Mouse (Mus musculus) T-helper 2 cell (primary cell): ENCODE measurements around the gene P3h4.

ENCODE experiments used
- in situ Hi-C: fragments of 300-600 bp; cut with MboI, MseI; formaldehyde crosslinking; loops from one replicate; pipeline ENCODE4 v1.15.1; 2025; ENCODE audit warnings: high pct_unique_total_duplicates

The P3h4 gene

DNA sequence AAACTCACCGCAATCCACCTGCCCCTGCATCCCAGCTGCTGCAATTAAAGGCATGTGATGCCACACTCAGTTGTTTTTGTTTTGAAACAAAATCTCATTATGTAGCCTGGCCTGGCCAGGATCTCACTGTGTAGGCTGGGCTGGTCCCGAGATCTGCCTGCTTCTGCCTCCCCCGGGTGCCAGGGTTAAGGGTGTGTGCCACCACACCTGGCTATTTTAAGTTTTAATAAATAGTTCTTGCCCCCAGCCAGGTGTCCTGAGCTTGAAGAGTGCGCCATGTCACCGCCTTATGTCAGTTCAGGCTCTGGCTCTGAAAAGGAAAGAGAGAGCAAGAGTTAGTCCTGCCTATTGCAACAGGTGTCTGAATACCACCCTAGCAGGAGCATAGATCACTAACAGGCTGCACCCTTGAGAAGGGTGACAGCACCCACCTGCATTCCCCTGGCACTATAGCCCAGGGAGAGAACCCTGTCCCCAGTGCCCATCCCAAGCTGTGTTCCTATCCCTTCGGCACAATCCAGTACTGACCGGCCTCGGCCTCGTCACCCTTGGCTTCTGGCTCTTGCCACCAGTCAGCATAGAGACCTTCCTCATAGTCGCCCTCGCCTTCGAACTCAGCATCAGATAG is 5.7 kb downstream of the P3h4 start:
- in situ Hi-C loops: loop anchor here (5.0 kb wide), 1 partner anchor 42 kb away; no protein-coding TSS in a partner anchor

DNA sequence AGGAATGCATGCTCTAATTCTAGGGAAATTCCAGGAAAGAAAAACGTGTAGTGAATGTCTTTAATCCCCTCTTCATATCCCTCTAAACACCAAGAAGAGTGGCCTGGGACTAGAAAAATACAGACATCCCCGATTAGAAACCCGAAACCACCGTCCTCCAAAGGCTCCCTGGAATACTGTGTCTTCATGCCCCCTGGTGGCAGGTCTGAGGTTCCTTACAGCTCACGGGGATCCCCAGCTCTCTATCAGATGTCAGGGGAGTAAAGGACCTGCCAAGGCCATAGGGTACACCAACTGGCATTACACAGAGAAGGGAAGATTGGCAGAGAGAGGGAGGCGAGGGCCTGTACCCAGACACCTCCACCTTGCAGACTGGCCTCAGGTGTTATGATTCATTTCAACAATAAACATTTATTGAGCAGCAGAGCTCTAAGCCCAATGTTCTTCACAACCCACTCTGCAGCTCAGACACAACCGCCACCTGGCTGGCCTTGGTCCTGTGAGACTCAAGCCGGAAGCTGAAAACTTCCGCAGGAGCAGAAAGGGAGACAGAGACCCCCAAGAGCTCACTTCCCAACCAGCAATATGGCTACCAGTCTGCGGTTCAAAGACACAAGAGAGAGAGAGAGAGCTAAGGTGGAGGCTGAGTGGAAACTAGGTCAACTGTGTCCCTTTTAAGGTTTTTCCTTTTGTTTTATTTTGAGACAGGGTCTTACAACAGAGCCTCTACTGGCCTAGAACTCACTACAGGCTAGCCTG is 6.4 kb downstream of the P3h4 start:
- in situ Hi-C loops: loop anchor here (5.0 kb wide), 1 partner anchor 41 kb away; no protein-coding TSS in a partner anchor

DNA sequence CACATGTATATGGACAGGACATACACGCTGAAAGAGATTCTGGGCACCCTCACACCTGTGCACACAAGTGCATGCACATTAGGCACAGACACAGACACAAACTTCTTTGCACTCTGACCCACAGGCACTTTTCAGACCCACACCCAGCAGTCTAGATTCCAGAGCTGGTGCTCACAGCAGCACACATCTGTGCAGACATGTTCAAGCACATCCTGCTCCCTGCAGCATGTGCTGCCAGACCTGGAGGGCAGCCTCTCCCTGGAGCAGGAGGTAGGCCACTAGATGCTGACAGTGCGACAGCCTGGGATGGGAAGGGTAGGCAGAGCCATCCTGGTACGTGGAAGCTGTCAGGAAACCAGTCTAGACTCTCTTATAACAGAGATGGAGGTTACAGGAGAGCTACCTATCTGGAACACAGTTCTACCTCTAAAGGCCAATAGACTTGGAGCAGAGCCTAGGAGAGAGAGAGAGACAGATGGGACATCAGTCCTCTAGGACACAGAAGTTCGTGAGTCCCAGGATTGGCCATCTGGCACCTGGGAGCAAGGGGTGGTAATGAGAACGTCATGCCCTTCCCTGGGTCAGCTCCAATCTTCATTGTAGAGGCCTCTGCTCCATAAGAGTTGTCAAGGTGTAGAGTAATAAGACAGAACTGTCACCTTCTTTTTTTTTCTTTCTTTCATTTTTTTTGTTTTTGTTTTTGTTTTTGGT is 7.5 kb downstream of the P3h4 start:
- in situ Hi-C loops: loop anchor here (5.0 kb wide), 1 partner anchor 40 kb away; no protein-coding TSS in a partner anchor

DNA sequence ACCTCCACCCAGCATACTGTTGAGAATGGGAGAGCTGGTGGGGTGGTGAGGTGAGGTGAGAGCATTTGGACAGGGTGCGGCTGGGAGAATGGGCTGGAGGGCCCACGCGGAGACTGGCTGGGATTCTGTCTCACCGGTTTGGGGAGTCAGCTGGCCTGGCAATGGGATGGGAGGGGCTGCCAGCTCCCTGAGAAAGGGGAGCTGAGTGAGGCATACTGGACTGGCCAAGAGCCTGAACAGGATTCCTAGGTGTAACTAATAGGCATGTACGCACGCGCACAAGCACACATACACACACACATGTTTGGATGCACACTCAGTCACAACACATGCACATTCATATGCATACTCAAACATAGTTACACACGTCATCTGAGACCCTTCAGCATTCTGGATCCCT is 8.4 kb downstream of the P3h4 start:
- in situ Hi-C loops: loop anchor here (5.0 kb wide), 1 partner anchor 39 kb away; no protein-coding TSS in a partner anchor

DNA sequence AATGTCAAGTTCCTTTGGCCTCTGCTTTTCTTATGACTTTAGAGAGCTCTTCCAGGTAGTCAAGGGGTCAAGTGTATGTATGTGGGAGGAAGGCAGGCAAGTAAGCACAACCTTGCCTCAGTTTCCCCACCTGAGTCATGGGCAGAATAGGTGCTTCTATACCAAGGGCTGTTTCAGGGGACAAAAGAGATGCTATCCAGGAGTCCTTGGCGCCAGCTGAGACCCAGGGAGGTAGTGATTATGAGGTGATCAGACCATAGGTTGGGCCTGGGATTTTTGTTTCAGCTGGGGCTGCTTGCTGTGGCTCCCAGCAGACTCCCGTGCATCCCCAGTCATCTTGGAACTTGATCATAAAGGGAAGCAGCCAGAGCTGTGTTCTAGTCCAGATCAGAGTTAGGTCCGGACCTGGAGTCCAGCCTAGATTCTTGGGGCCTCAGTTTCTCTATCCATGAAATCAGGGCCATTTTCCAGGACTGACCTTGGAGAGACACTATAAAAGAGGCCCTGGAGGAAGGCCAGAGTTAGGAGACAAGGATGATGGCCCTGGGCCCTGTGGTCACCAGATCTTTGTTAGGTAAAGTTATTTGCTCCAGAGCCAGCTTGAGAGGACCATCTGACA is 10.1 kb downstream of the P3h4 start:
- in situ Hi-C loops: loop anchor here (5.0 kb wide), 1 partner anchor 37 kb away; no protein-coding TSS in a partner anchor

DNA sequence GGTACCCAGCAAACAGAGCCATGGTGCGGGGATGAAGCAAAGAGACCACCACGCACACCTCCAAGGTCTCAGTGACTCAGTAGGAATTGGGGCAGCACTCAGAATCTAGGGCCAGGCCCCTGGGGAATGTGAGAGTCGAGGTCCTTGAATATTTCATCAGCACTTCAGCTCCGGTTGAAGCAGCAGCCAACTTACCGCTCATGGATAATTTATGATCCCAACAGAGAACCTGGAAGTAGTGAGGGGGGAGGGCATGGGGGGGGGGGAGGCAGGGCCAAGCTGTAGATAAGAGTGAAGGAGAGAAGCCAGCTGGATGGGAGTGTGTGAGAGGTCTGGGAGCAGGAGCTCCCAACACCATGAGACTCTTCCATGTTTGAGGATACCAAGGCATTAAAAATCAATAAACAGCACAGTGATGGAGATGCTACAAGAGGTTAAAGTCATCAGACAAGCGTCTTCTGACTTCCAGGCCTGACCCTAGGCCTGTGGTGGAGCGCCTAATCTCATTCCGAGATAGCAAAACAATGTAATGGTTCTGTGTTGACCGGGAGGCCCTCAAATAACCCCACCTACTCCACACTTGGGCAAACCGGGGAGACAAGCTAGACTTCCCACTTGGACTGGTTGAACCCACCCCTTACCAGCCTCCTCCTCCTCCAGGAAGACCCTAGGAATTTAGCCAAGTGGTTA is 11.0 kb downstream of the P3h4 start:
- in situ Hi-C loops: no loop called here

DNA sequence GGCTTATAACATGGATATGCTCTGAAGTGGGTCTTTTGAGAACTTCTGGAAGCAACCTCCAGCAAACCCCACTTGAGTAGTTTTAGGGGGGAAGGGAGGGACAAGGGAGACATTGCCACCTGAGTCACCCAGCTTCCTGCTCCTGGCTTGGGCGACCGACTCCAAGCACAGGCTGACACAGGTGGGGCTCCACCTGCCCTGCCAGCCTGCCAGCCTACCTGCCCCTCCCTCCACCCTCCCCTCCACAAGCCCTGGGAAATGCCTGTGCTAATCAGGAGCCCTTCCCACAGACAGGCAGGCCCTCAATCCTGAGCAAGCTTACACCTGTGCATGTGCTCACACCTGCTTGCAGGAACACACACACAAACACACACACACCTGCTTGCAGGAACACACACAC is 12.0 kb downstream of the P3h4 start:
- in situ Hi-C loops: no loop called here

DNA sequence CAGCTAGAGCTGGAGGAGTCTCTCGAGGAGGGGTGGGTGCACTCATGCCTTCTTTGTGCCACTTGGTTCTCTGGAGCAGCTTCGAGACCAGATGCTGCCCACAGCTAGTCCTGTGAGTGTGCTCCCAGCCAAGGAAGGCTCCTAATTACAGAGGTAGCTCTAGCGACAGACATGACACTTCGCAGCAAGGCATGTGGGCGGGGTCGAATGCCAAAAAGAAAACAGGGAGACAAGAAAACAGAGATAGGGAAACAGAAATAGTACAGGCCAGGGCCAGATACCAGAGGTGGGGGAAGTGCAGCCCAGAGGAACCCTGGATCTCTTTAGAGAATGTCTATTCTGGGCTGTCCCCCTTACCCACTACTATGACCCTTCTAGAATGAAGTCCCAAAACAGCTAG is 12.4 kb downstream of the P3h4 start:
- in situ Hi-C loops: no loop called here

DNA sequence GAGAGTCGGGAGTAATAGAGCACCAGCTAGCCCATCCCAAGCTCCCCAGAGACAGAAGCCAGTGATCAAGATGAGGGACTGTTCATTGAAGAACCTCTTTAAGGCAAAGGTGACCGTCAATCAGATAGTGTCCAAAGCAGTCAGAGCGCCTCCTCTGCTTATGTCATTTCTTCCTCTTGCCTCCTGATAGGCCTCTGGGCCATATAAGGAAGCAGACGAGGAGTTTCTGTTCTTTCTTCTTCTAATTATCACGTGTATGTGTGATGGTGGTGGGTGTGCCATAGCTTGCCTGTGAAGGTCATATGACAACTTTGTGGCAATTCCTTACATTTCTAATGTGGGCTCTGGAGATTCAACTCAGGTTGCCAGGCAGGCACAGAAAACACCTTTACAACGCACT is 13.8 kb downstream of the P3h4 start:
- in situ Hi-C loops: no loop called here

DNA sequence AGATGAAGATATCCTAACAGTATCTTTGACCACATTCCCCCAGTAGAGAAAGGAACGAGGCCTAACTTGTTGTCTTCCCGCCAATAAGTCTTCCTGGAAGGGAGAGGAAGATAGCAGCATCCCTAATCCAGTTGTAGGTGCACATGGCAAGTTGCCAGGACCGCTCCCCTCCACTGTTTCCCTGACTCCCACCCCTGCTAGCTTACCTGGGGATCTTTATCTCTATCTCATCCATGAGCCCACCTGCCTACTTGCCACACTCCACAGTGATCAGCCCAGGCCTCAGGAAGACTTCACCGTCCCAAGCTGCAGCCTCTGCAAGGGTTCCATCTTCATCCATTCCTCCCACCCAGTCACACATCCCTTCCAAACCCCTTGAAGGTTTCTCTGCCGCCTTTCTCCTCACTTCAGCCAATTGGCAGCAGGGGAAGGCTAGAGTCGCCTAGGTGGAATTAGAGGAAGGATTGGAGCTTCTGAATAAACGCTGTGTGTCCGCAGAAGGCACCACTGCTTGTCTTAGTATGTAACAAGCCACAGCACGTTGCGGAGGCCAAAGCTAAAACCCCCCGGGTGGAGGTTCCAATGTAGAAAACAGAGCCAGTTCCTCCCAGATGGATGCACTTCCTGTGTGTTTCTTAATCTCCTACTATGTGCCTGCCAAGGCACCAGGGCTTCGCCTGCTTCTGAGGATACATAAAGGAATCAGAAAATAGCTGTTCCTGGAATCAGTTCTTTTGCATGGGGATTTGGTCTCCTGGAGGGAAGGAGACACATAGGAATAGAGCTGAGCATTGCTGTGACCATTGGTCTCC is 14.7 kb downstream of the P3h4 start:
- in situ Hi-C loops: no loop called here

DNA sequence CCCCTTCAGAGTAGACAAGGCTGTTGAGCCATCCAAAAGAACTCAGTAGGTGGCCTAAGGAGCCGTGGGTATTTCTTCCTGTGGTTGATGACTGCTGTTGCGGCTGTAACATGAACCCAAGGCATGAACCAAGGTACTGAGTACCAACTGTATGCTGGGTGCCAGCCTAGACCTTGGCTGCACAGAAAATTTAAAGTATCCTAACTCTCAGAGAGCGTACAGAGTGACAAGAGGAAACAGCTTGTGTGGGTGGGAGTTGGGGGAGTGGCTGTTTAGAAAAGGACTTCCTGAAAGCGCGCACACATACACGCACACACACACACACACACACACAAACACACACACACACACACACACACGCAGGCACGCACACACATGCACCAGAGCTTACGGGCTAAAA is 15.3 kb downstream of the P3h4 start:
- in situ Hi-C loops: no loop called here

DNA sequence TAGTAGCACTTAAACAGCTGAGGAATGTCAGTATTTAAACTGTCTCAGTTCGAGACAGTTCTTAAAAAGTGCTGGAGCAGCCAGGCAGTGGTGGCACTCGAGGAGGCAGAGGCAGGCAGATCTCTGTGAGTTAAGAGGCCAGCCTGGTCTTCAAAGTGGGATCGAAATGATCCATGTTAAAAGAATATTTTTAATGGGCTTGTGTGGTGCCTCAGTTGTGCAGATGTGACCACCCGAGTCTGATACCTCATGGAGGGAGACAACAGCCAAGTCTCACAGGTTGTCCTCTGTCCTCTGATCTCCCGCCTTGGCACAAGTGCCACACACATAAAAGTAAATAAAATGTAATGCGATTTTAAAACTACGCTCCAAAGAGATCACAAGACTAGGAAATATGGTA is 16.1 kb downstream of the P3h4 start:
- in situ Hi-C loops: no loop called here

DNA sequence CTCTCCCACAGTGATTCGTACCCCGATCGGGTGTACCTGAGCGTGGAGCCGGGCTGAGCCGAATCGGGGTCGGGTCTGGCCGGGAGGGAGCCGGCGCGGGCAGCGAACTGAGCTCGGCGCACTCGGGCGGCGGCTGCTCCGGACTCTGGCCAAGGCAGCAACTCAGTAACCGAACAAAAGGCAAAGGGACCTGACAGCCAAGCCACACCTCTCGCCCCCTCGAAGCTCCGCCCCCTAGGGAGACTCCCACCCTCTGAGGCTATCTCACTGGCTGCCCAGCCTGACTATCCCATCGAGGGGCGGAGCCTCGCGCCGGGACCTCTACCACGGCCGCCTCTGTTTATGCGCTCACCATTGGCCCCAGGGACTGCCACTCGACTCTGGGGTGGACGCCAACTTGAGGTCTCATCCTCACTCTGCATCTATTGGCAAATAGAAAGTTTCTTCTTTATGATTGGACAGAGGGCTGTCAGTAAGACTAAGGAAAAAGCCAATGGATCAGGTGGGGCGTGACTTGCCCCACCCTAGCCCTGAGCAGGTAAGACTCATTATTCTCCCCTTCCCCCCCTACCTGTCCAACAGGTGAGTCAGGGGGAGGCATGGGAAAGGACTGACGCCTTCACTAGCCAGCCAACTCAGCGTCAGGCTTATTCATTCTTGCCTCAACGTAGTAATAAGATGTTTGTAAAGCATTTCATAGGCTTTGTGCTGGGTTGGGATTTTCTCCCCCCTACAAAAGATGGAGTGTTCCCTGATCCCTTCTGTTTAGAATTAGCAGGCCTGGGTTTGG is 16.8 kb downstream of the P3h4 start, which contains the start of gene Jup:
Jup (minus strand) TSS at position 164 of the 790 bp plus-strand sequence.
- in situ Hi-C loops: no loop called here

DNA sequence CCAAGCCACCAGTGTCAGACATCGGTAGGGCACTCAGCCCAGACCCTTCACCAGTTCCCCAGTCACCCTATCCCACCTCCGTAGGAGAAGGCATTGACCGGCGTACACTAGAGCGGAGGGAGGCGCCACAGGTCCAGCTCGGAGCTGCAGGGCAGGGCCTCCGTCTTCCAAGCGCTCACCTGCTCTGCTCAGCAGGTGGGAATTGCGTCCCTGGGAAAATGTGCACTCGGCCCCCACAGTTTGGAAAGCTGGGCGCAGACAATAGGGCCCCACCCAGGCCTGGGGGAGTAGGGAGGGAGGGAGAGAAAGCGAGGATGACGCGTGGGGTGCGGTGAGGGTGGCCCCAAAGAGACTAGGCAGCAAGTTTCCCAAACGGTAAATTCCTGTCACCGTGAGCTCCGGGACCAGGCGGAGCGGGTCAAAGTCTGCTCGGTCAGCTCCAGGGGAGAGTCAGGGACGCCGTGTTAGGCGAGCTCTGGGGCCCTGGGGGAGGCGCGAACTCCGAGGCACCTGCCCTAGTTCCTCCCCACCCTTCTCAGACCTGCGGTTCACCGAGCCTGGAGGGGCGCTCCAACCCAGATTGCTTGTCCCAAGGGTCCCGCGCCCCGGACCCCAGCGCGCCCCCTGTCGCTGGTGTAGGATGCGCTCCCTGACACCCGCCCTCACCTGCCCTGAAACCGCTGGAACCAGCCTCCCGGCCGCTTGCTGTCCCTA is 17.6 kb downstream of the P3h4 start:
- in situ Hi-C loops: no loop called here

DNA sequence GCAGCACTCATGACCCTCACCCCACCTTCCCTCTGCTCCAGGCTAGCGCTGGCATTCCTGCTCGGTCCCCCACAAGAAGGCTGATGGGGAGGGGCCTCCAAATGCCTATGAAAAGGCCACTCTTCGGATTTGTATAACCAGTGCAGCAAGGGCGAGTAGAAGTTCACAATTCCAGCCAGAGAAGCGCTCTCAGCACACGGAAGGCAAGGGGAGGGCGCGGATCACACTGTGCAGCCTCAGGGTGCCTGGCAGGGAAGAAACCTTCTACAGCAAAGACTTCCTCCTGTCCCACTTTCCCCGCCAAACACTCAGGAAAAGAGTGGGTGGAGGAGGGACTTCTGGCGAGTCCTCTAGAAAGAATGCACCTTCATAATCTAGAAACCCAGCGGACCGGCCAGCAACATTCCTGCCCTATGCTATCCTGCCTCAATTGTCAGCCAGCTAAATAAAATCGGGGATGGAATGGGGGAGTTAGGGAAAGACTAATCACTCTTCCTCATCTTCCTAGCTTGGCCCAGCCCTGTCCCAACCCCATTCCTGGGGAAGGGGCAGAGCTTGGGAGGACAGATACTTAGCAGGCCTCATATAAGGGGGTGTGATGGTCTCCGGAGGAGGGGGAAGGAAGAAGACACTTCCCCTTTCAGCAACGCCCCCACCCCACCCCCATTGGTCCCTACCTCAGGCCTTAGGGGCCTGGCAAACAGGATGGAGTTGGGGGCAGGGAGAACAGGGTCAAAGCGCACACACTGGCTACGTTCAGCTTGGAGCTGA is 18.6 kb downstream of the P3h4 start:
- in situ Hi-C loops: no loop called here

DNA sequence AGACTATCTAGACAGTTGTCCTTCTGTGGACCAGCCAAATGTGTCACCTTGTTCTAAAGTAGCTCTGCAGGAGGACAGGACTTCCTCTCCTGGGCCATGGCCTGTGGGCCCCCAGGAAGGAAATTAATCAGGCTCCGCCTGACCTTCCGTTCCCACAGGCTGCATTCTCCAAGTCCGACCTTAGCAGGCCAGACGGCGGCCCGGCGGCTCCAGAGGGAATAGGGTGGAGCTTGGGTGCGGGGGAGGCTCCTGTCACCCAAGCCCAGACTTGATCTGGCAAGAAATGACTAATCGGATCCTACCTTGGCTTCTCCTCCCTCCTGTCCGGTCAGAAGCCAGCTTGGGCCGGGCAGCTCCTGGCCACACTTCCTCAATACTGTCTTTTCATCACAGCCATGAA is 19.4 kb downstream of the P3h4 start:
- in situ Hi-C loops: no loop called here

DNA sequence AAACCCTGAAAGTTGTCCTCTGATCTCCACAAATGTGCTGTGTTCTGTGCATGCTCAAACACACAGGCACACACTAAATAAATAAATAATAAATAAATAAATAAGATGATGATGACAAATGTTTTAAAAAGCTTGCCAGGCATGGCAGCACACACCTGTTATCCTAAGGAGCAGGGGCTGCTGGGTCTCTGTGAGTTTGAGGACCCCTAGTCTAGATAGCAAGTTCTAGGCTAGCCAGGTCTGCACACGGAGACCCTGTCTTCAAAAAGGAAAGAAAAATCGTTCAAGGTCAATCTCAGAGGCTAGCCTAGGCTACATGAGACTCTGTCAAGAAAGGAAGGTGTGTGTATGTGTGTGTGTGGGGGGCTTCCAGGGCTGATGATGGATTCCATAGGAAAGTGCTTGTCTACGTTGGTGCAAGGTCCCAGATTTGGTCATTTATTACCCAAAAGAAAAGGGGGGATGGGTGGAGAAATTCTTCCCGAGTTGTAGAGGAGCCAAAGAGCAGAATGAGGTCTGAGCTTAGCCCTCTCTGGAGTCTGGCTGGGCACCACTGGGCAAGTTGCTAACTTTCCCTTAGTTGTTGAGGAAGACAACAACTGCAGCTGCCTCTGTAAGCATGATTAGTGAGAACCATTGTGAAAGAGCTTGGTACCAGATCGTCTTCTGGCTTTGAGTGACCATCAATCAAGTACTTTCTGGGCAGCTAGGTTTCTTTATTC is 20.1 kb downstream of the P3h4 start:
- in situ Hi-C loops: no loop called here

DNA sequence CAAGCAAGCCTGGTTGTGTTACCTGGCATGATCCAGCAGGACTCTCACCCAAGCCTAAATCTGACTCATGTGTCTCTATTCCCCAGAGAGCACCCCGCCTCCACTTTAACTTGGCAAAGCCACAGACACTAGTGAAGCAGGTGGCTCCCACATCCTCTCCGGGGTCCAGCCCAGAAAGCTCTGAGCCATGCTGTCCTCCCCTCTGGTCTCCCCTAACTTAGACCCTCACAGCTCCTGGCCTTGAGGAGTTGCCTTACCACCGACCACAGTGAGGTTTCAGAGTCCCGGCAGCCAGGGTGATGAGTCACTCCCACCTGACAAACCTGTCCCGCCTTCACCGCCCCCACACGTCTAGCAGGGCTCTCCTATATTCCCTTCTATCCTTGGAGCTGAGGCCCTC is 20.9 kb downstream of the P3h4 start:
- in situ Hi-C loops: no loop called here
